Mouse (Mus musculus) embryo, embryonic 10.5 days (tissue): ENCODE data around the gene D930048N14Rik.
"Not testable (repeated sequence)": the region's sequence is repeated elsewhere in the genome, so short reads cannot be mapped to it uniquely, and the experiment has no call there.

ENCODE experiments used
- DNase-seq: peaks from one replicate; pipeline ENCODE4 v3.0.0-alpha.2; 2015; ENCODE audit warnings: low spot score

Gene D930048N14Rik

GRCm38 (mm10) chr11:51650691-51651515 lies at the start of gene D930048N14Rik, which contains the start of gene N4bp3:
D930048N14Rik (plus strand) TSS chr11:51650954.
N4bp3 (minus strand) TSS chr11:51650842.
- DNase-seq, result peak; percentile 81

- DNase-seq, result no peak
These were observed 48.5 kb upstream of the D930048N14Rik start for GRCm38 (mm10) chr11:51602253-51602652.

- DNase-seq, result peak; percentile 83
These were observed 44.9 kb upstream of the D930048N14Rik start for GRCm38 (mm10) chr11:51605602-51606446.

GRCm38 (mm10) chr11:51606447-51607095 lies 44.2 kb upstream of the D930048N14Rik start, which contains the start of gene Hnrnpab:
Hnrnpab (minus strand) TSS chr11:51606847.
- DNase-seq, result peak; percentile 99

- no peak for DNase-seq
These were observed 43.5 kb upstream of the D930048N14Rik start for GRCm38 (mm10) chr11:51607096-51607738.

- no peak for DNase-seq
These were observed 41.4 kb upstream of the D930048N14Rik start for GRCm38 (mm10) chr11:51609266-51609909.

GRCm38 (mm10) chr11:51609940-51610339 lies 40.8 kb upstream of the D930048N14Rik start:
- DNase-seq, result not testable (repeated sequence)

GRCm38 (mm10) chr11:51614256-51614655 lies 36.5 kb upstream of the D930048N14Rik start:
- no peak for DNase-seq

- no peak for DNase-seq
These were observed 35.6 kb upstream of the D930048N14Rik start for GRCm38 (mm10) chr11:51615129-51615528.

GRCm38 (mm10) chr11:51615601-51616000 lies 35.2 kb upstream of the D930048N14Rik start:
- peak; percentile 88 for DNase-seq

- not testable (repeated sequence) for DNase-seq
These were observed 34.6 kb upstream of the D930048N14Rik start for GRCm38 (mm10) chr11:51616113-51616512.

GRCm38 (mm10) chr11:51617693-51618092 lies 33.1 kb upstream of the D930048N14Rik start:
- DNase-seq, result peak; percentile 84

GRCm38 (mm10) chr11:51618894-51619408 lies 31.8 kb upstream of the D930048N14Rik start:
- no peak for DNase-seq

- DNase-seq, result peak; percentile 100
These were observed 31.2 kb upstream of the D930048N14Rik start, which contains the start of gene Nhp2 for GRCm38 (mm10) chr11:51619409-51620060. Nhp2 (plus strand) TSS chr11:51619735.

GRCm38 (mm10) chr11:51620084-51620483 lies 30.7 kb upstream of the D930048N14Rik start:
- no peak for DNase-seq

GRCm38 (mm10) chr11:51621776-51622175 lies 29.0 kb upstream of the D930048N14Rik start:
- no peak for DNase-seq

- DNase-seq, result no peak
These were observed 27.7 kb upstream of the D930048N14Rik start for GRCm38 (mm10) chr11:51622971-51623491.

- no peak for DNase-seq
These were observed 25.4 kb upstream of the D930048N14Rik start for GRCm38 (mm10) chr11:51625187-51625820.

GRCm38 (mm10) chr11:51627425-51627824 lies 23.3 kb upstream of the D930048N14Rik start:
- DNase-seq, result no peak
